Mouse (Mus musculus) midbrain, postnatal 0 days (tissue): ENCODE results near the gene Ncoa1. TPM values are rescaled to one million over a fixed set of nuclear protein-coding genes. Genes with fewer than 3 reads are reported as not detected.

Experiments used
- ATAC-seq: fragments of 200-750 bp; cut with Nextera tagmentation; 2 replicates; pipeline ENCODE4 v1.8.0; 2017; ENCODE audit warnings: moderate number of reproducible peaks, mild to moderate bottlenecking, moderate TSS enrichment, moderate library complexity; ENCODE audit not compliant: low FRiP score
- DNase-seq: peaks from one replicate; pipeline ENCODE4 v3.0.0-alpha.2; 2015; ENCODE audit warnings: low spot score
- H3K27ac ChIP-seq: fragments of 300-500 bp; sonication (generic); 2 replicates; pipeline ENCODE4 v1.5.1; 2014; ENCODE audit warnings: low read depth, mild to moderate bottlenecking, low read length, mixed read lengths
- H3K27me3 ChIP-seq: fragments of 300-500 bp; sonication (generic); 2 replicates; pipeline ENCODE4 v1.6.1; 2014; ENCODE audit warnings: low read length, control low read depth, mixed read lengths; ENCODE audit not compliant: insufficient read depth
- H3K36me3 ChIP-seq: fragments of 300-500 bp; sonication (generic); 2 replicates; pipeline ENCODE4 v1.6.1; 2014; ENCODE audit warnings: low read length, control low read depth, mixed read lengths; ENCODE audit not compliant: insufficient read depth
- H3K4me1 ChIP-seq: fragments of 300-500 bp; sonication (generic); 2 replicates; pipeline ENCODE4 v1.6.1; 2014; ENCODE audit warnings: mild to moderate bottlenecking, control low read depth, antibody characterized with exemption, low read length, mixed read lengths; ENCODE audit not compliant: insufficient read depth
- H3K4me2 ChIP-seq: fragments of 300-500 bp; sonication (generic); 2 replicates; pipeline ENCODE4 v1.6.1; 2014; ENCODE audit warnings: low read depth, mild to moderate bottlenecking, low read length, mixed read lengths; ENCODE audit not compliant: poor library complexity, severe bottlenecking
- H3K4me3 ChIP-seq: fragments of 300-500 bp; sonication (generic); 2 replicates; pipeline ENCODE4 v1.5.1; 2014; ENCODE audit warnings: low read depth, mild to moderate bottlenecking, low read length, moderate library complexity
- H3K9ac ChIP-seq: fragments of 300-500 bp; sonication (generic); replicated peaks from 2 replicates; pipeline ENCODE4 v1.6.1; 2014; ENCODE audit warnings: mild to moderate bottlenecking, low read length, moderate library complexity, mixed read lengths; ENCODE audit not compliant: poor library complexity, severe bottlenecking
- H3K9me3 ChIP-seq: fragments of 300-500 bp; sonication (generic); 2 replicates; pipeline ENCODE4 v1.6.1; 2016; ENCODE audit warnings: low read length, control low read depth
- CTCF ChIP-seq: IDR thresholded peaks from 2 replicates; pipeline ENCODE4 v1.5.1; 2016; ENCODE audit warnings: antibody characterized with exemption, mild to moderate bottlenecking
- WGBS: fragments of 180-500 bp; shearing (Covaris S2); extraction: QIAGEN DNeasy Blood & Tissue Kit; methylation state at CpG from one replicate; pipeline ENCODE4 v1.1.7; 2014; 5-methylcytosine and 5-hydroxymethylcytosine counted together
- polyA plus RNA-seq: library from polyadenylated mRNA; unstranded; fragments of >200 nt; fragmentation: Nextera tagmentation; extraction: Ambion mirVana; gene quantifications from 2 replicates; pipeline ENCODE4 v1.2.1, GENCODE M21; 2015
- total RNA-seq: library from RNA; depleted of rRNA; stranded (reverse); fragments of >200 nt; gene quantifications from 2 replicates; pipeline ENCODE4 v1.2.3, GENCODE M21; 2014; rRNA removed

Gene Ncoa1
- total RNA-seq (37.2 and 43.5 TPM in 2 replicates), polyA plus RNA-seq (9.9 and 11.2 TPM in 2 replicates)

GRCm38 (mm10) chr12:4476832-4477671 lies at the start of gene Ncoa1:
Gene Ncoa1 (minus strand): TSS chr12:4477182.
- peak; percentile 85 for ATAC-seq
- peak within 1 kb of the TSS; percentile 96 for H3K4me3 ChIP-seq
- H3K9me3 ChIP-seq: no peaks in the 10 kb centered on the region
- peak; percentile 52 for DNase-seq
- no peaks in the 10 kb centered on the region; the same call in 1 of the 2 replicates for H3K4me1 ChIP-seq
- H3K36me3 ChIP-seq: no peaks in the 10 kb centered on the region
- peak within 1 kb of the TSS; percentile 98 for H3K9ac ChIP-seq
- H3K27ac ChIP-seq: peak within 1 kb of the TSS; percentile 96
- H3K27me3 ChIP-seq: no peaks in the 10 kb centered on the region
- 1% methylated on average over 47 of the region's 98 CpGs for WGBS
- peak within 1 kb of the TSS; percentile 54 for H3K4me2 ChIP-seq
- peak; percentile 58 for TF ChIP-seq CTCF

GRCm38 (mm10) chr12:4524546-4524945 lies 47.6 kb upstream of the Ncoa1 start:
- DNase-seq (no peak), ATAC-seq (peak; percentile 10; the same call in 1 of the 2 replicates)
- Histone ChIP-seq H3K27me3 (no peaks in the 10 kb centered on the region), H3K4me3 (no peak overlapping the region), H3K9me3 (no peaks in the 10 kb centered on the region), H3K4me2 (no peak overlapping the region), H3K27ac (no peak overlapping the region), H3K36me3 (no peaks in the 10 kb centered on the region), H3K9ac (no peak overlapping the region), H3K4me1 (peaks cover 9% of the 10 kb centered on the region; the same call in 1 of the 2 replicates)
- 39% methylated on average over 7 of the region's 7 CpGs for WGBS
- no peak for TF ChIP-seq CTCF

GRCm38 (mm10) chr12:4523688-4524298 lies 46.8 kb upstream of the Ncoa1 start:
- no peaks in the 10 kb centered on the region for H3K27me3 ChIP-seq
- no peak overlapping the region for H3K4me2 ChIP-seq
- no peak overlapping the region for H3K4me3 ChIP-seq
- H3K36me3 ChIP-seq: no peaks in the 10 kb centered on the region
- H3K27ac ChIP-seq: peak overlapping the region; percentile 57; the same call in 1 of the 2 replicates
- DNase-seq (peak; percentile 69), ATAC-seq (peak; percentile 57)
- WGBS: 21% methylated on average over 9 of the region's 9 CpGs
- no peaks in the 10 kb centered on the region for H3K9me3 ChIP-seq
- TF ChIP-seq CTCF: no peak
- H3K9ac ChIP-seq: no peak overlapping the region
- peaks cover 9% of the 10 kb centered on the region; the same call in 1 of the 2 replicates for H3K4me1 ChIP-seq

GRCm38 (mm10) chr12:4523208-4523607 lies 46.2 kb upstream of the Ncoa1 start:
- TF ChIP-seq CTCF: no peak
- Histone ChIP-seq H3K27ac (no peak overlapping the region; the same call in 1 of the 2 replicates), H3K36me3 (no peaks in the 10 kb centered on the region), H3K27me3 (no peaks in the 10 kb centered on the region), H3K4me3 (no peak overlapping the region), H3K4me2 (no peak overlapping the region), H3K9ac (no peak overlapping the region), H3K4me1 (peaks cover 9% of the 10 kb centered on the region; the same call in 1 of the 2 replicates), H3K9me3 (no peaks in the 10 kb centered on the region)
- peak; percentile 80 for DNase-seq
- ATAC-seq: peak; percentile 72; the same call in 1 of the 2 replicates
- WGBS: 7% methylated on average over 10 of the region's 10 CpGs

- Histone ChIP-seq H3K4me3 (no peak overlapping the region), H3K9ac (no peak overlapping the region), H3K36me3 (no peaks in the 10 kb centered on the region), H3K27me3 (no peaks in the 10 kb centered on the region), H3K4me1 (peaks cover 6% of the 10 kb centered on the region; the same call in 1 of the 2 replicates), H3K27ac (no peak overlapping the region), H3K9me3 (no peaks in the 10 kb centered on the region), H3K4me2 (no peak overlapping the region)
- DNase-seq (no peak), ATAC-seq (no peak)
- TF ChIP-seq CTCF: no peak
- WGBS: 82% methylated on average over 11 of the region's 11 CpGs
Observed at GRCm38 (mm10) chr12:4518957-4519356, 42.0 kb upstream of the Ncoa1 start.
